17 mouse cellular contexts compared by ENCODE assay signal in the genomic region with DNA sequence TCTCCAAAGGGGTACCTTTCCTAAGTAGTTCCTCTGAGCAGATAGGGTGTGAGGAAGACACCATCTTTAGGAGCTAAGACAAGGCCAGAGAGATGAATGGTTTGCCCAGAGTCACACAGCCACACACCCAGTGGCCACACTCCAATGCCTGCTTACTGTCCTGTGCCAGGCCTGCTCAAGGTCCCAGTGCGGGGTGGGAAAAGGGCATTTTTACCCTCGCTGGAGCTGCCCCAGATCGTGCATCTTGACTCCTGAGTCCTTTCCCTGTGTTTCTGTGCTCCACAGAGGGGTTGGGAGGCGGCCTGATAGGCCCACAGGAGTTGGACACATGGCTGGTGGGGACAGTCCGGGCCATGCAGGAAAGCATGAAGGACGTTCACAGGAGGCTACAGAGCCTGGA. TPM values are rescaled to one million over a fixed set of nuclear protein-coding genes. Genes with fewer than 3 reads are reported as not detected.
DNase-seq lines count a peak whose midpoint lies in the region; ATAC-seq and TF ChIP-seq lines count a peak whose summit lies in the region.
"Had no signal": no experiment of that assay in that cellular context is flagged by ENCODE, and none has a peak within 500 bp of the region (broad histone marks: within the 10 kb centered on the region; RNA-seq: fewer than 3 reads in every experiment).

No protein-coding gene starts in this region.

- WGBS in kidney, postnatal 0 days = 77% methylated on average over 6 of the region's 6 CpGs
- 85% methylated on average over 6 of the region's 6 CpGs for WGBS in liver, embryonic 12.5 days (ENCODE audit: insufficient replicate concordance)
- 88% methylated on average over 6 of the region's 6 CpGs for WGBS in forebrain, embryonic 12.5 days

- ATAC-seq in kidney, postnatal 0 days (replicated peaks; ENCODE audit: low FRiP score, low read depth) = no peak
- no peak for ATAC-seq in liver, embryonic 12.5 days
- ATAC-seq in forebrain, embryonic 12.5 days (ENCODE audit: low FRiP score) = no peak
- ATAC-seq: CD4-positive, CD25-positive, alpha-beta regulatory T cell, adult 4 months; forebrain, postnatal 0 days; inflammation-experienced regulatory T-cells, adult 6 months had no signal

- peak overlapping the region; percentile 25 for H3K27ac ChIP-seq in gastrocnemius, adult 2 months
- peak overlapping the region; percentile 75 for H3K27ac ChIP-seq in kidney, postnatal 0 days
- peak overlapping the region; percentile 97 for H3K27ac ChIP-seq in liver, embryonic 12.5 days
- H3K27ac ChIP-seq in forebrain, embryonic 12.5 days = no peak overlapping the region
- H3K27ac ChIP-seq: limb, embryonic 12.5 days had no signal

- H3K4me3 ChIP-seq in gastrocnemius, adult 2 months = peak overlapping the region; percentile 6; the same call in 1 of the 2 replicates
- H3K4me3 ChIP-seq in kidney, postnatal 0 days (replicated peaks; ENCODE audit: low read depth, low read length) = no peak overlapping the region
- peak overlapping the region; percentile 67 for H3K4me3 ChIP-seq in liver, embryonic 12.5 days
- H3K4me3 ChIP-seq in forebrain, embryonic 12.5 days (replicated peaks) = no peak overlapping the region
- H3K4me3 ChIP-seq: limb, embryonic 12.5 days had no signal

- H3K27me3 ChIP-seq in kidney, postnatal 0 days (ENCODE audit: insufficient read depth, low read length) = no peaks in the 10 kb centered on the region
- H3K27me3 ChIP-seq in liver, embryonic 12.5 days (replicated peaks) = peaks cover 17% of the 10 kb centered on the region
- peaks cover 47% of the 10 kb centered on the region for H3K27me3 ChIP-seq in forebrain, embryonic 12.5 days

- H3K4me2 ChIP-seq in kidney, postnatal 0 days (ENCODE audit: low read length) = no peak overlapping the region
- peak overlapping the region; percentile 75 for H3K4me2 ChIP-seq in liver, embryonic 12.5 days
- no peak overlapping the region for H3K4me2 ChIP-seq in forebrain, embryonic 12.5 days
- H3K4me2 ChIP-seq: heart, embryonic 11.5 days; limb, embryonic 12.5 days; midbrain, embryonic 11.5 days had no signal

- DNase-seq in gastrocnemius, adult 2 months = no peak
- no peak for DNase-seq in gastrocnemius, postnatal 36 days
- no peak for DNase-seq in kidney, postnatal 0 days (ENCODE audit: low spot score)
- no peak for DNase-seq in kidney, adult 8-10 months
- DNase-seq in layer of hippocampus, postnatal 25 days (ENCODE audit: extremely low spot score in 1 of 2, low spot score in 1 of 2) = no peak
- DNase-seq: embryo, embryonic 11 days; forebrain, postnatal 0 days; gastrocnemius, postnatal 10 days; lung, postnatal 4 days; right cerebral cortex, postnatal 4 days had no signal

- H3K4me1 ChIP-seq in kidney, postnatal 0 days (replicated peaks; ENCODE audit: insufficient read depth, low read length) = peaks cover 10% of the 10 kb centered on the region; the same call in 1 of the 2 replicates
- H3K4me1 ChIP-seq in liver, embryonic 12.5 days = peaks cover 56% of the 10 kb centered on the region
- H3K4me1 ChIP-seq in forebrain, embryonic 12.5 days = peaks cover 24% of the 10 kb centered on the region

- no peak for TF ChIP-seq CTCF in gastrocnemius, adult 2 months (IDR thresholded peaks at IDR 0.05)
- no peak for TF ChIP-seq CTCF in kidney, postnatal 0 days (IDR thresholded peaks at IDR 0.05; ENCODE audit: low read depth)

- H3K9ac ChIP-seq in kidney, postnatal 0 days (ENCODE audit: low read depth, low read length) = no peak overlapping the region
- peak overlapping the region; percentile 78 for H3K9ac ChIP-seq in liver, embryonic 12.5 days
- H3K9ac ChIP-seq in forebrain, embryonic 12.5 days = no peak overlapping the region
- H3K9ac ChIP-seq: forebrain, postnatal 0 days; limb, embryonic 12.5 days had no signal

- intact Hi-C loops in gastrocnemius, adult 2 months (cut with DNase I) = no loop called here
- intact Hi-C loops in gastrocnemius, postnatal 36 days (cut with DNase I) = loop anchor here (10.0 kb wide), 1 partner anchor 219 kb away; no protein-coding TSS in a partner anchor

- no peaks in the 10 kb centered on the region for H3K36me3 ChIP-seq in kidney, postnatal 0 days (ENCODE audit: insufficient read depth, low read length)
- H3K36me3 ChIP-seq in liver, embryonic 12.5 days = peaks cover 42% of the 10 kb centered on the region
- H3K36me3 ChIP-seq in forebrain, embryonic 12.5 days (replicated peaks) = no peaks in the 10 kb centered on the region
- H3K36me3 ChIP-seq: limb, embryonic 12.5 days had no signal

- H3K9me3 ChIP-seq in kidney, postnatal 0 days (replicated peaks; ENCODE audit: low read length) = no peaks in the 10 kb centered on the region
- no peaks in the 10 kb centered on the region for H3K9me3 ChIP-seq in liver, embryonic 12.5 days (replicated peaks)
- no peaks in the 10 kb centered on the region for H3K9me3 ChIP-seq in forebrain, embryonic 12.5 days
- H3K9me3 ChIP-seq: limb, embryonic 12.5 days had no signal

RNA-seq across cellular contexts. Expression of a gene that starts 4.3 kb away (rescaled TPM):
- total RNA-seq in gastrocnemius, adult 2 months (2021) = 10 to 100 TPM; 24.2 to 28.6 TPM
- total RNA-seq in gastrocnemius, postnatal 36 days (2021) = 10 to 100 TPM; 26.8 to 31.1 TPM
- polyA plus RNA-seq in kidney, postnatal 0 days (2015; fragmentation: Nextera tagmentation; extraction: Ambion mirVana) = 36.6 and 39.7 TPM in 2 replicates
- 40.6 and 46.1 TPM in 2 replicates for polyA plus RNA-seq in liver, embryonic 12.5 days (2016; fragmentation: Nextera tagmentation; extraction: Ambion mirVana)
- 10 to 100 TPM; 79.5 to 90.4 TPM for total RNA-seq in layer of hippocampus, postnatal 25 days (2021)
- polyA plus RNA-seq in forebrain, embryonic 12.5 days (2016; fragmentation: Nextera tagmentation; extraction: Ambion mirVana) = 5.7 and 7.1 TPM in 2 replicates

RNA-seq across cellular contexts. Expression of a gene that starts 4.4 kb away (rescaled TPM):
- 1 to 10 TPM; 4.6 to 5.9 TPM for total RNA-seq in gastrocnemius, adult 2 months (2021)
- 1 to 10 TPM; 3.8 to 4.0 TPM for total RNA-seq in gastrocnemius, postnatal 36 days (2021)
- 4.2 and 5.6 TPM in 2 replicates for polyA plus RNA-seq in kidney, postnatal 0 days (2015; fragmentation: Nextera tagmentation; extraction: Ambion mirVana)
- polyA plus RNA-seq in liver, embryonic 12.5 days (2016; fragmentation: Nextera tagmentation; extraction: Ambion mirVana) = 0.74 and 0.79 TPM in 2 replicates
- 10 to 100 TPM in 1 of 2 experiments, 1 to 10 TPM in 1; 9.1 to 10.2 TPM for total RNA-seq in layer of hippocampus, postnatal 25 days (2021)
- 1.4 and 1.5 TPM in 2 replicates for polyA plus RNA-seq in forebrain, embryonic 12.5 days (2016; fragmentation: Nextera tagmentation; extraction: Ambion mirVana)
- polyA plus RNA-seq: inflammation-experienced regulatory T-cells, adult 6 months had no signal

RNA-seq across cellular contexts. Expression of a gene that starts 10.2 kb away (rescaled TPM):
- 10 to 100 TPM; 18.6 to 21.8 TPM for total RNA-seq in gastrocnemius, adult 2 months (2021)
- total RNA-seq in gastrocnemius, postnatal 36 days (2021) = 10 to 100 TPM; 14.7 to 17.0 TPM
- polyA plus RNA-seq in kidney, postnatal 0 days (2015; fragmentation: Nextera tagmentation; extraction: Ambion mirVana) = 6.5 and 6.8 TPM in 2 replicates
- polyA plus RNA-seq in liver, embryonic 12.5 days (2016; fragmentation: Nextera tagmentation; extraction: Ambion mirVana) = 2.4 and 3.0 TPM in 2 replicates
- total RNA-seq in layer of hippocampus, postnatal 25 days (2021) = 10 to 100 TPM; 52.3 to 53.3 TPM
- 3.4 TPM in 2 replicates for polyA plus RNA-seq in forebrain, embryonic 12.5 days (2016; fragmentation: Nextera tagmentation; extraction: Ambion mirVana)

RNA-seq across cellular contexts. Expression of a gene that starts 26.4 kb away (rescaled TPM):
- 1 to 10 TPM; 2.0 to 3.6 TPM for total RNA-seq in gastrocnemius, adult 2 months (2021)
- total RNA-seq in gastrocnemius, postnatal 36 days (2021) = 1 to 10 TPM; 2.1 to 2.9 TPM
- 6.5 and 6.9 TPM in 2 replicates for polyA plus RNA-seq in kidney, postnatal 0 days (2015; fragmentation: Nextera tagmentation; extraction: Ambion mirVana)
- polyA plus RNA-seq in liver, embryonic 12.5 days (2016; fragmentation: Nextera tagmentation; extraction: Ambion mirVana) = 9.5 and 10.0 TPM in 2 replicates
- total RNA-seq in layer of hippocampus, postnatal 25 days (2021) = 10 to 100 TPM; 13.2 to 14.7 TPM
- 10.1 and 11.8 TPM in 2 replicates for polyA plus RNA-seq in forebrain, embryonic 12.5 days (2016; fragmentation: Nextera tagmentation; extraction: Ambion mirVana)

Comparison
In these comparisons a context has a peak if more than half of its experiments do, and no peak if none do; other contexts are left out.
1. H3K4me3 ChIP-seq: peak in gastrocnemius, adult 2 months (single experiment) and liver, embryonic 12.5 days (single experiment); none in kidney, postnatal 0 days (single experiment) and forebrain, embryonic 12.5 days (single experiment).